Mouse (Mus musculus) cerebellum, postnatal 36 days (tissue): ENCODE measurements at regions not wholly inside any gene's neighbourhood (a gene's known extent, or its start where the extent isn't known, plus 50 kb on each side); places are given as distances from the start of the nearest gene placed in this dataset.
A peak's percentile ranks its signal among the peaks of the same experiment; 100 is the strongest.

Experiments
- DNase-seq, 2 experiments: peaks; one replicate each; pipeline ENCODE4 v3.0.0; 2021 to 2022; ENCODE audit warnings: mixed read lengths in 2 of 2

GRCm38 (mm10) chr19:21077771-21078548 is 124.0 kb upstream of the Tmc1 start:
- no peak for DNase-seq

- DNase-seq, result no peak
Observed at GRCm38 (mm10) chr19:21068381-21068780, 114.4 kb upstream of the Tmc1 start.

GRCm38 (mm10) chr19:21066432-21067113 is 112.6 kb upstream of the Tmc1 start:
- no peak for DNase-seq

GRCm38 (mm10) chr19:21064902-21065301 is 110.9 kb upstream of the Tmc1 start:
- DNase-seq, result no peak

- peak; percentile 47 to 53 for DNase-seq
Observed at GRCm38 (mm10) chr19:21053597-21054544, 99.9 kb upstream of the Tmc1 start.

GRCm38 (mm10) chr19:21052771-21053170 is 98.8 kb upstream of the Tmc1 start:
- DNase-seq, result no peak

GRCm38 (mm10) chr19:21051872-21052271 is 97.9 kb upstream of the Tmc1 start:
- no peak for DNase-seq

- no peak for DNase-seq
Observed at GRCm38 (mm10) chr19:21050994-21051721, 97.2 kb upstream of the Tmc1 start.

- DNase-seq, result no peak
Observed at GRCm38 (mm10) chr19:21049301-21049700, 95.3 kb upstream of the Tmc1 start.

GRCm38 (mm10) chr19:21045565-21045964 is 91.6 kb upstream of the Tmc1 start:
- no peak for DNase-seq

- DNase-seq, result no peak
Observed at GRCm38 (mm10) chr19:21043958-21044357, 90.0 kb upstream of the Tmc1 start.

- no peak for DNase-seq
Observed at GRCm38 (mm10) chr19:21042536-21042935, 88.5 kb upstream of the Tmc1 start.

GRCm38 (mm10) chr19:21037448-21038077 is 83.6 kb upstream of the Tmc1 start:
- peak; percentile 44 to 53 for DNase-seq

- no peak for DNase-seq
Observed at GRCm38 (mm10) chr19:21036507-21037425, 82.8 kb upstream of the Tmc1 start.

- no peak for DNase-seq
Observed at GRCm38 (mm10) chr19:21035505-21035904, 81.5 kb upstream of the Tmc1 start.

GRCm38 (mm10) chr19:21033991-21034390 is 80.0 kb upstream of the Tmc1 start:
- peak; percentile 34 to 44 for DNase-seq

GRCm38 (mm10) chr19:21032558-21032957 is 78.6 kb upstream of the Tmc1 start:
- DNase-seq, result no peak

GRCm38 (mm10) chr19:21031768-21032308 is 77.8 kb upstream of the Tmc1 start:
- no peak for DNase-seq

GRCm38 (mm10) chr19:21030971-21031370 is 77.0 kb upstream of the Tmc1 start:
- DNase-seq, result no peak

GRCm38 (mm10) chr19:21028981-21029380 is 75.0 kb upstream of the Tmc1 start:
- DNase-seq, result no peak
